Mouse (Mus musculus) adrenal gland, postnatal 25 days (tissue): ENCODE measurements around the gene Nxn. TPM values are rescaled to one million over a fixed set of nuclear protein-coding genes. Genes with fewer than 3 reads are reported as not detected.

Experiments used
- DNase-seq: peaks from one replicate; pipeline ENCODE4 v3.0.0; 2021; ENCODE audit warnings: mixed read lengths
- total RNA-seq: library from RNA; stranded (reverse); gene quantifications from 2 replicates; pipeline ENCODE4 v1.2.3, GENCODE M21; 2021

The Nxn gene
- total RNA-seq, 1 experiment from 2014 or later: 29.5 TPM

DNA sequence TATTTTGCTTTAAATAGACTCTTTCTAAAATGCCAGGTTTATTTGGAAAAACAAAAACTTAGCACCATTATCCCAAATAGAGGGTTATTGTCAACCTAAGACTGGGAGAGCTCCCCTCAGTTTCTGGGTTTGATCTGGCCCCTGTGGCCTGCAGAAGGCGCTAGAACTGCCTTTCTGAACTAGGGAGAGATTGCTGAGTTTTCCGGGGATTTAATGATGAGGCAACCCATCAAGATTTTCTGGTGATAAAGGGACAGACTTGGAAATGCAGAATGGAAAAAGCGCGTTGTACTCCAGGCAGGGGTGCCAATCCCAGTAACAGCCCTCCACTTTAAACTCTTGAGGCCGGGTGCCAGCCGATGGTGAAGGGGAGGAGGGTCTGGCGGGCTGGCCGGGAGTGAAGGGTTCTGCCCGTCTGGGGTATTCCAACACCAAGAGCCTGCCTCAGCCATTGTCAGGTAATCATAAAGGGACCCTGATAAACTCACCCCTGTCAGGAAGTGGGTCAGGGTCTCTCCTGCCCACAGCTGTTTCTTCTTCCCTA is 100.4 kb downstream of the Nxn start:
- DNase-seq: no peak

DNA sequence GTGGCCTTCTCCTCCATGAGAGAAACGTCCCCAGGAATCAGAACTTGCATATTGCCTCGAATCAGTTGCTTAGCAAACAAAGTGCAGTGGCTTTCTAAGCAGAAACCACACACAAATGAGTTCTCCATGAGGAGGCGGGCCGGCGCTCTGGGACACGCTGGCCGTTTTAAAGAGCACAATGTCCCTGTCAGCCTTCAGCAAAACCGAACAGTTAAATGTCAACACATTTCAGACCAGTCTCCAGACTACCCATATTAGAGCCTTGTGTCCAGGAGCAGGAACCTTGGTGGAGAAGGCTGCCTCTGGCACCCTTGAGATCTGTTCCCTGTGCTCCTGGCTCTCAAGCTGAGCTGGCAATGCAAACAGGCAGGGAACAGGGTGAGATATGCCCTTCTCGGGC is 101.7 kb downstream of the Nxn start:
- no peak for DNase-seq

DNA sequence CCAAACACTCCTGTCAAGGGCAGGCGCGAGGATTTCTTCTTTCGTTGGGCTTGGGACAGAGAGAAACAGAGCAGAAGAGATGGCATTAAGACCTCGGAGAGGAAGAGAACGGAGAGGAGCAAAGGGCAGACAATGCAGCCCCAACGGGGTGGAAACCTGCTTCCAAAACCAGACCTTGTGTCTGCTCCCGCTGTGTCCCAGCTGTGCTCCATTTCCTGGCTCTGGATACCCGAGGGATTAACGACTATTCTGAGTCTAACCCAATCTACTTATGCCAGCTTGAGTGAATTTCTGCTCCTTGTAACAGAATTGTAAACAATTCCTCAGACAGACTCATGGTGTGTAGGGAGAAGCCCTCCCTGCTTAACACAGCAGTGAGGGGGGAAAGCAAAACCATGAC is 104.1 kb downstream of the Nxn start:
- DNase-seq: no peak

DNA sequence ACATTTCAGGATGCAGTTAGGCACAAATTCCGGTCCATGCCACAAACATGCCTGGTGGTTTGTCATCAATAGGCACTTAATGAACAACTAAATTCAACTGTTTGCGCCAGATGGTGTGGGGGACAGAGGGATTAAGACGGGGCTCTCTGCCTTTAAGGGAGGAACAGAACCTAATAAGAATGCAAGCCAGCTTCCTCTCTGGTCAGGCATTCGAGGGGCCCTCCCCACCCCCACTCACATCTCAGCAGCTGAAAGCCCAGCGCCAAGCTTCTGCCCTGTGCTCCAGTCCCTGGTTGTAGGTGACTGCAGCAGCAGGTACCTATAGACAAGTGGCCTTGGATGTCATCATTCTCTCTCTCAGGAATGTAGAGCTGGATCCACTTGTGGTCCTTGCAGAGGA is 104.9 kb downstream of the Nxn start:
- DNase-seq: no peak

DNA sequence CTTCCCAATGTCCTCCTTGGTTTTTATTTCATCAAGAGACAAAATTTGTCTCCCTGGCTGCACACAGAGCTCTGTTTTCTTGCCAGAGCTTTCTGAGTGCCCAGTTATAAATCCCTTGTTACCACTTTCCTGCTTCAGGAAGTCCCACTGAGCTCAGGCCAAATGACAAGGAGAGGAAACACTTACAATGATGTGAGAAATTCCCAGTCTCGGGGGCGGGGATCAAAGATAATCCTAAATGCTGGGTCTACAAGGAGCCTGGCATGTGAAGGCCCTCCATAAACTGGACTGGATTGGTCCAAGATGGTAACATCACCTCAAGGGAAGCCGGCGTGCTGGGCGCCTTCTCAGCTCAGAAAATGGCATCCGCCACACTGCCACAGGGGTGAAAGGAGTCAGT is 106.1 kb downstream of the Nxn start:
- DNase-seq: no peak

DNA sequence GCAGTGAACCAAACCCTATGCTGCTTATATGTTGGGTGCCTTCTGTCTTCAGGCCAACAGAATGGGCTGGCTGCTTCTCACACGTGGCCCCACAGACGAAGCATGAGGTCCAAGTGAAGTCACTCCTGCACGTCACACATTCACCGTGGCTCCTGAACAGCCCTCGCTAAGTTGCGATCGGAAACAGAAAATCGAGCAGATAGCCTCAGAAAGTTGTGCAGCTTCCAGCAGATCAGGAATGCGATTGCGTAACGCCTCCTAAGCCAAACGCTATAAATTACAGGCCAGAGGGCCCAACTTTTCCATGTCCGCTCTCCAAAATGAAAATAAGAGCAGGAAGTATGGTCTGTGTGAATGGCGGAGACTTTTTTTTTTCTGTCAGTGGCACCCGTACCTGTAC is 106.5 kb downstream of the Nxn start:
- DNase-seq: peak; percentile 40

DNA sequence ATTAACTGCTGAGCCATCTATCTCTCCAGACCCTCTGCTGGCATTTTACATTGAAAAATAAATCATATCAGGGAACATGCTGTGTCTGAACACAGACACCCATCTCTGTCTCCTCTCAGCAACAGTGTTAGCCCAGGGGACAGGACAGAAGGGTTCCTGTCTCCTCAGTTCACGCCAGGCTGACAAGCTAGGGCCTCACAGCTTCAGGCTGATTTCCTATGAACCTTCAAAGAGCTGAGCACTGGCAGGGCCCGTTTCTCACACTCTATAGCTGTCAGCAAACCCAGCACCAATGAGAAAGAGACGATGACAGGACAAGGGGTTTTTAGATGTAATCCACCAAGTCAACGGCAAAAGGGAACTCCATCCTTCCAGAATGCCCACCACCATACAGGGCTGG is 107.0 kb downstream of the Nxn start:
- DNase-seq: no peak

DNA sequence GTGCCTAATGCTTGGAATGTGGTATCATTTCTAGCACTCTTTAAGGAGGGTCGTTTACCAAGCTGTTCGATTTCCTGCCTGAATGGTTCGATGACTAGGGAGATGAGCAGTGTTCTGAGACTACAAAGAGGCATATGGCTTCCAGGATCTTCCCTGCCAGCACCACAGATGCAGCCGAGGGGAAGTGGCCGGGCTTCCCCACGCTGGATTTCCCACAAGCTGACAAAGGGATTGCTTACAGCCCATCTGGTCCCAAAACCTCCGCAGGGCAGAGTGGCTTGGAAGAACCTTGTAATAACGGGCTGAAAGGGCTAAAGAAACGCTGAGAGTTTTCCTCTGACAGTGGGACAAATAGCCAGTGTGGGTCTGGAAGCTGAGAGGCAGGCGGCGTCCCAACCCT is 108.6 kb downstream of the Nxn start:
- DNase-seq: no peak

DNA sequence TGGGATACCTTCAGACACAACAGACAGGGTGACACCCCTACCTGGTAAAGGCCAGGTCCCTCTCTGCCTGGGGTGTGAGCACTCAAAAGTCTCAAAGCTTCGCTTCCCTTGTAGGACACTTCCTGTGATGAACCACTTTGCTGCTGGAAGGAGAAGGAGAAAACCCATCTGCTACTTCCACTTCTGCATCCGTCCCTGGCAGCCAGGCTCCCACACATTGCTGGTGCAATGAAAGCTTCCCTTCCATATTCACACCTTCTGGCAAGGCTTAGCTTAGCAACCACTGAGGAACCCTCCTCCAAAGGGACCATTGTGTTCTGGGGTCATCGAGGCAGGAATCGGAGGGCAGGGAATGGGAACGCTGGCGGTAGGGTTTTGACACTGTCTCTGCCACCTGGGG is 110.3 kb downstream of the Nxn start:
- no peak for DNase-seq

DNA sequence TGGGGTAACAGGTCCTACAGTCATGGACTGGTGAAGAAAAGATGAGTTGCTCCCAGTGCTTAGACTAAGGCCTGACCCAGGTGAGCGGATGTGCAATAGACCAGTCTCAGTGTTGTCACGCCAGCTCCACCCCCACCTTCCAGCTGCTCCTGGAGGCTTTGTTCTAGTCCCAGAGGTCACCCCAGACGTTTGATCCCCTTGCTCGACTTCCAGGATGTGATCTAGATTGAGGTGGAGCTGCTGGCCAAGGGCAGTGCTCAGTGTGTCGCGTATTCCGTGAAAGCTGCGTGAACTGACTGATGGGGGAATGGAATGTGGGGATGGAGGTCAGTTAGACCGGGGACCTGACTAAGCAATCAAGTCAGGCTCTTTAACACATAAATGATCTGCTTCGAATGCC is 111.6 kb downstream of the Nxn start:
- no peak for DNase-seq

DNA sequence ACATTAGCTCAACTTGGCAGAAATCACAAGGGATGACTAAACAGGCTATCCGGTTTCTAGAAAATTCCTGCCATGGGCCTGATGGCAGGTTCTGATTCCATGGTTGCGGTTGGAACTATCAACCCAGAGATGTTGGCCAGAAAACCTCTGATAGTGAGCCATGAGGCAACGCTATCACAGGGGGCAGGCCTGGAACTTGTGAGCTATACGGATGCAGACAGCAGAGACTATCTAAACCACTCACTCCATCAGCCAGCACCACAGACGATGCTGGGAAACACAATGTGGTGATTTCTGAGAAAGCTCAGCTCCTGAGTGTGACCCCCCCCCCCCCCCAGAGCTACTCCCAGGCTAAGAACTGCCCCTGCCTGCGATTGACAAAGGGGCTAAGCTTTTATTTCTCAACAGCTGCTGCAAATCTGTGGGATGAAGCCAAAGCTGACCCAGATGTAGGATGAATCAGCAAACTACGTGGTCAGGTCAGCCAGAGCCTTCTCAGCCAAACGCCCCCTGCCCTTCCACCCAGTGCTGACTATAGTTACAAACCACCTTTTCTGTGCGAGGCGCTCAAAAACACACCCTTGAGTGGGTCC is 112.3 kb downstream of the Nxn start:
- DNase-seq: no peak

DNA sequence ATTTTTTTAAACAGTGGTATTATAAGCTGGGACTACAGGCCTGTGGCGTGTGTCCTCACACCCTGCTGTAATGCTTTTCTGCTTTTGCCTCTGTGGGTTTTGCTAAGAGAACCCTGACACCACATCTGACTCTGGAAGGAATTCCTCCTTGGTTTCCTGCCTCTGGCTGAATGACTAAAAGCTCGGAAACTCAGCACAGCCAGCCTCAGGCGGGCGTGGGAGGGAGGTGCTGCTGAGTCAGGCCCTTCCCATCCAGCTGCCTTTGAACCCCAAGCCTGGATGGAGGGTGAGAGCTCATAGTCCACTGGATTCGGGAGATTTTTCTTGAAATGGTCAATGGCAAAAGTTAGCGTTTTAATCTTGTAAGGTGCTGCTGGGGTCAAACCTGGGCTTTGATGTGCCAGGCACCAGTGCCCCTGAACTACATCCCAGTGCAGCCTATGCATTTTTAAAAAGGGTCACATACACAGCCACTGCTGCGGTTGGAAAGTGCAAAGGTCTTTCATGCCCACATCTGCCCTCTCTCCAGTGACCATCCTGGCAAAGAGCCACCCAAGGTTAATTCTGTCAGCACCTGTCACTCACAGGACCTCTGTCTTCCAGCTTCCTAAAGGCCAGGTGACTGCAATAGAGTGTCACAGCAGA is 113.4 kb downstream of the Nxn start:
- peak; percentile 56 for DNase-seq

DNA sequence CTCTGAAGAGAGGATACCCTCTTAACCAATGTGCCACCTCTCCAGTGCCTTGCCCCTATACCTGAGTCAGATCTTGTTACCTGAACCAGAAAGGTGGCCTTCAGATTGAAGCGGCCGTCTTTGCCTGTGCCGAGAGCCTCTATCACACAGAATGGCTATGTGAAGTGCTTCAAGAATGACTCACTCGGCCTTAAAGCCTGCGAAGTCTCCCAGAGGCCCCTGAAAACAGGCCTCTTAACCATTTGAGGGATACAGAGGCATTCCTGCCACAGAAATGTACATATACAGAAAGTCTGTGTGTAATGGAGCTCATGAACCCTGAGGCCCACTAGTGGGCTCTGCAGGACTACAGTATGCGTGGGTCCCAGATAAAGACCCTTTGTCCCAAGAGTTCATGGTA is 115.1 kb downstream of the Nxn start:
- no peak for DNase-seq

DNA sequence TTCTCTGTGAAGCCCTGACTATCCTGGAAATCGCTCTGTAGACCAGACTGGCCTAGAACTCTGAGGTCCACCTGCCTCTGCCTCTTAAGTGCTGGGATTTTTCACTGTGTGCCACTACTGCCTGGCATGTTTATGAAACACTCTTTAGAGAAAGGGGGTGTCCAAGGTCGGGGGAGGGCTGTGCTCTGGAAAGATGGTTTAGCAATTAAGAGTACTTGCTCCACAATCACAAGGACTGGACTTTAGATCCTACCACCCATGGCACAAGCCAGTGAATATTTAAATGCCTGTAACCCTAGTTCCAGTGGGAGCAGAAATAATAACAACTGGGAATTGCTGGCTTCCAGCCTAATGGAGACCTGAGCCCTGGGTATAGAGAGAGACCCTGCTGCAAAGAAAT is 119.0 kb downstream of the Nxn start:
- DNase-seq: no peak

DNA sequence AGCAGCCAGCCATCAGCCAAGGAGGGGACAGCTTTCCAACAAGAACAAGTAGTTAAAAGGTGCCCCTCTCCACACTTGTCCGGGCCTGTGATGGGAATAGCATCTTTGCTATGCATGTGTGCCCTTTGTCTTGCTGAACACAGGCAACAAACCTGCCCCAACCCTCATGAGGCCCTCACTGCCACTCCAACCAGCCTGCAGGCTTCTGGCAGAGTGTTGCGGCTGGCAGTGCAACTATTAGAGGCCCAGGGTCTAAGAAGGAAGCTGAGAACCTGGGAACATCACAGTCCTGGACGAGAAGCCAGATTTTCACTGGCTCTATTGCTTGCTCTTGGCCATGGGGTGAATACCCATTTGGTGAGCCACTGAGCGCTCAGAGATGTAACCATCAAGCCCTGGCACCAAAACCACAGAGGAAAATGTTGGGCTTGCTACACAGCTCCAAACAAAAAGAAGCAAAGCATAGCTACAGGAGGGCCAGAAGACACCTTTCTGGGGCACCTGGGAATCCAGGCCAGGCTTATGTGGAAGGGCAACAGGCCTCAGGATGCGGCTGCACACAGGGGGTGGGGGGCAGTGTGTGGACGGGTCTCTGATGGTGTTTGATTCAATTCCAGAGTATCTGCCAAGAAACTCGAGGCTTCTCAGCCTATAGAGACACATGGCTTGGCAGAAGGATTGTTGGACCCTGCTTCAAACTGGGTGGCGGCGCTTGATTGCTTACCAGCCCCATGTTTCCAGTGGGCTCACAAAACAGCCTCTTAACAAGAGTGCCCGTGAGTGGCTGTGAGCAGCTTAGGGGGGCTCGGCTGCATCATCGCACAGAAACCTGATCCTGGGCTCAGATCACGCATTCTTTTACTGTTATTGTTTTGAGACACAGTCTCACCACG is 119.7 kb downstream of the Nxn start:
- no peak for DNase-seq

DNA sequence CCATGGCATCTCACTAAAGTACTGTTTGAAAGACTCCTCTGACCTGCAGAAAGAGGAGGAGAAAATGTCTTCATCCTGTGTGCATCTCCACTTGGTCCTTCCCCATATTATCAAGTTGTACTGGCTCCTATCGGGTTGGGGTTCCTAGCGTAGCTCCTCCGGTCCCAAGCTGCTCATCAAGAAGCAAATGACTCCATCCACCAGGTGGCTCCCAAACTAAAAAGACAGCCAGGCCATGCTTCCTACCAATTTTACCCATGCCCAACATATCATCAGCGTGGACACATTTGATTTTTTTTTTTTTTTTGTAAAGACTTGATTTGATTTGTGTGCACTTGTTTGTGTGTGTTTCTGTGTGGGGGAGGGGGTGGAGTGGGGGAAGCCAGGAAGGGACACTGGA is 126.5 kb downstream of the Nxn start:
- DNase-seq: no peak

DNA sequence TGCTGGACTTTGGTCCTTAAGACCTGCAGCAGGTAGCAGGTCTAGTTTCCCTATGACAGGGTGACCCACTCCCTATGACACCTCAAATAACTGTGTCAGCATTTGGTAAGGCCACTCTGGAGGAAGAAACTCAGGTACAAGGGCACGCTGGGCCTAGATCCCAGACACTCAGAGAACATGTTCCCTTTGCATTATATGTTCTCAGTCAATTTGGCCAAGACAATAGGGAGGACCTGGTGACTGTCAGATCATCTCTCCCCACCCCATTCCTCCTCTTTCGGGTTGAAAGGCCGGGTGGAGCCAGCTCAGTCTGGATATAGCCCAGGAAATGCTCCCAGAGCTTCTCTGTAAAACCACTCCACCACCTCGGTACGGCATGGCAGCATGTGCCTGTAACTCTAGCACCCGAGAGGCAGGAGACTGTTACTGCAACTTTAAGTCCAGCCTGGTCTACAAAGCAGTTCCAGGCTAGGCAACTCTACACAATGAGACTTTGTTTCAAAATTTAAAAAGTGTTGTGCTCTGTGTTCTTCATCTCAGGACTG is 130.3 kb downstream of the Nxn start:
- DNase-seq: no peak

DNA sequence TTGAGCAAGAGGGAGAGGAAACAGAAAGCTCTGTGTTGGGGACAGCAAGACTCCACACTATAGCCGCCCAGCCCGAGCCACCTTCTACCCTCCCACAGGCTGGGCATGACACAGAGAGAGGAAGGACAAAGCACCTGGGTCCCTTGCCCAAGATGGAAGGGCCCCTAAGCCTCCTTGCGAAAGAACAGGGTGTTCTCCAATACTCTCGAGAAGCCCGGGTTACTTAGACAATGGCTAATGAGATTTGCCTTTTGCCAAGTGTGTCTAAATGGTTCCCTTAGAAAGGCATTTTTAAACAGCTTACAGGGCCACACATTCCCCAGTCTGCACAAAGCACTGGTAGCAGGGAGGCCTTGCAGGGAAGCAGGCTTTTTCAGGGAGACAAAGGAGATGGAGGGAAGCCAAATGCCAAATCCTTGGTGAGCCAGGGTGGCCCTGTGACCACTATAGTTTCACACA is 130.9 kb downstream of the Nxn start:
- DNase-seq: no peak

DNA sequence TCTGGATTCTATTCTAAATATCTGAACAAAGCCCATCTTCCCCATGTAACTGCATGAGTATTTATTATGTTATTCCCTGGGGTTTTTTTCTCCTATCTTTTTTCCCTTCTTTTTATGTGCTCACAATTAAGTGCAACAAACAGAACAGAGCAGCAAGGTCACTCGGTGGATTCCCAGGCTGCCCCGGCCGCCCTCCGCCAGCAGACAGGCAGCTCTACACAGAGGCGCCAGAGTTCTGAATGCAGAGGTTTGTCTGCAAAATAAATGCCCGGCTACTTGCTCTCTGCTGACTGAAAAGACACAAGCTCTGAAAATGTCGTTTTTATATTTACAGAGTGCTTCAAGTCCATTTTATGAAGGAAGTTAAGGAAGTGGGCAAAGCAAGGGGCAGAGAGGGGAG is 131.4 kb downstream of the Nxn start:
- no peak for DNase-seq

DNA sequence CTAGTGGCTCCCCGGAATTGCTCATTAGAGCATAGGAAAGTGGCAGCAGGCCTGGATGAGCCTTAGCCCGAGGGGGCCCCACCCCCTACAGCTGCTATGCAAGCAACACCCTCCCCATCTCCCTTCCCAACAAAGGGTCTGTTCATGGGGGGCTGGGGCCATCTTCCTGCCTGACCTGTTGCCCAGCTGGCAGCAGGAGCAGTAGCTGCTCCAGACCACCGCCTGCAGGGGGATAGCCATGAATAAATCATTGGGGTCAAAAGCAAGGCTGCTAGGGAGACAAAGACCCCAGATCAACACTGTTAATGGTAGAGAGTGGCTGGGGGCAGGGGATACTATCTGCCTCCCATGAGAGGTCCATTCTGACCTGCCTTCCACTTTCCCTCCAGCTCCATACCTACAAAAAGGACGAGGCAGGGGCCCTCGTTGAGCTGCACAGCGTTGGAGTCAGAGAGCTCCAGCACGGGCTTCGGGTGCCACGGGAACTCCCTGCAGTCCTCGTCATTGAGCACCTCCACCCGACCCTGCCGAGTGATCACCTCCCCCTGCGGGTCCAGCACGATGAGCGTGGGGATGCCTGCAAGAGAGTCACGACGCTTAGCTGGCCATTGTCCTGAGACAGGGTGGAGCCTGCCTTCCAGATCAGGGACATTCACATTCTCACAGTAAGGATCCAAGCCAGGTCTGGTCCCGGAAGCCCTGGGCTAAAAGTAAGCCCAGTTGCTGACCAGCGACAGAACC is 136.2 kb downstream of the Nxn start:
- no peak for DNase-seq

DNA sequence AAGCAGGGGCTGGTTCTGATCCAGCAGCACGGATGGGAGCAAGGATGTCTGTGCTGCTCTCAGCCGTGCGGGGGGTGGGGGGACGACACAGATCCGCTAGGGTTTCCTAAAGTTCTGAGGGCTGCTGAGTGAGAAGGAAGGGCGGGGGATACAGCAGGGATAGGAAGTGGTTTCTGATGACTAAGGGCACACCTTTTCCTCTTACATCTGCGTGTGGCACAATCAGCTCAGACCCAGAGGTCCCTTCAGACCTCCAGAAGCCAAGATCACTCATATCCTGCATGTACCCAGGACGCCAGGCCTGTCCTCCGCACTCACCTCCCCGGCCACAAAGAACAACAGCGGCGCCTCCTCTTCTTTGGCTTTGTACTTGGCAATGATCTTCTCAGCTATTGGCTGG is 137.7 kb downstream of the Nxn start:
- no peak for DNase-seq
